Mouse (Mus musculus): ENCODE results near the gene Olfr472. TPM values are rescaled to one million over a fixed set of nuclear protein-coding genes. Genes with fewer than 3 reads are reported as not detected.
"Not testable (repeated sequence)": the region's sequence is repeated elsewhere in the genome, so short reads cannot be mapped to it uniquely, and the experiment has no call there.

Gene Olfr472
- polyA plus RNA-seq (2014; fragmentation: Nextera tagmentation; extraction: Ambion mirVana) = not detected in 2 replicates

GRCm38 (mm10) chr7:107897602-107898001 lies at the start of gene Olfr472:
TSS of gene Olfr472 (plus strand) at chr7:107897902.
- H3K9ac ChIP-seq (ENCODE audit: low read depth, low read length) = no peak within 1 kb of the TSS
- H3K36me3 ChIP-seq (ENCODE audit: control insufficient read depth, insufficient read depth, low read length) = no peaks in the 10 kb centered on the region
- ATAC-seq (replicated peaks; ENCODE audit: low FRiP score) = no peak
- H3K4me3 ChIP-seq (ENCODE audit: low read depth, low read length) = no peak within 1 kb of the TSS
- H3K27me3 ChIP-seq (replicated peaks; ENCODE audit: control insufficient read depth, insufficient read depth, low read length) = no peaks in the 10 kb centered on the region
- H3K9me3 ChIP-seq (ENCODE audit: control insufficient read depth, low read length) = no peaks in the 10 kb centered on the region
- no peaks in the 10 kb centered on the region for H3K4me1 ChIP-seq (replicated peaks; ENCODE audit: control insufficient read depth, insufficient read depth, low read length)
- no peak within 1 kb of the TSS for H3K4me2 ChIP-seq
- no peak for DNase-seq (ENCODE audit: low spot score)
- no peak within 1 kb of the TSS for H3K27ac ChIP-seq (ENCODE audit: low read depth, low read length)

GRCm38 (mm10) chr7:107930146-107930545 lies 32.4 kb downstream of the Olfr472 start, which contains the start of gene Olfr473:
TSS of gene Olfr473 (plus strand) at chr7:107930446.
- no peaks in the 10 kb centered on the region for H3K9me3 ChIP-seq (ENCODE audit: control insufficient read depth, low read length)
- H3K4me2 ChIP-seq = no peak within 1 kb of the TSS
- H3K27me3 ChIP-seq (replicated peaks; ENCODE audit: control insufficient read depth, insufficient read depth, low read length) = no peaks in the 10 kb centered on the region
- no peak within 1 kb of the TSS for H3K4me3 ChIP-seq (ENCODE audit: low read depth, low read length)
- 92% methylated on average over 1 of the region's 1 CpGs for WGBS
- H3K9ac ChIP-seq (ENCODE audit: low read depth, low read length) = no peak within 1 kb of the TSS
- H3K27ac ChIP-seq (ENCODE audit: low read depth, low read length) = no peak within 1 kb of the TSS
- ATAC-seq (replicated peaks; ENCODE audit: low FRiP score) (no peak), DNase-seq (ENCODE audit: low spot score) (no peak)
- no peaks in the 10 kb centered on the region for H3K36me3 ChIP-seq (ENCODE audit: control insufficient read depth, insufficient read depth, low read length)
- H3K4me1 ChIP-seq (replicated peaks; ENCODE audit: control insufficient read depth, insufficient read depth, low read length) = no peaks in the 10 kb centered on the region

GRCm38 (mm10) chr7:107952539-107952938 lies 54.8 kb downstream of the Olfr472 start:
- H3K27ac ChIP-seq (ENCODE audit: low read depth, low read length); H3K4me1 ChIP-seq (replicated peaks; ENCODE audit: control insufficient read depth, insufficient read depth, low read length); H3K4me2 ChIP-seq; H3K9ac ChIP-seq (ENCODE audit: low read depth, low read length); H3K27me3 ChIP-seq (replicated peaks; ENCODE audit: control insufficient read depth, insufficient read depth, low read length); H3K36me3 ChIP-seq (ENCODE audit: control insufficient read depth, insufficient read depth, low read length); H3K4me3 ChIP-seq (ENCODE audit: low read depth, low read length); H3K9me3 ChIP-seq (ENCODE audit: control insufficient read depth, low read length); DNase-seq (ENCODE audit: low spot score); ATAC-seq (replicated peaks; ENCODE audit: low FRiP score): not testable (repeated sequence)
- WGBS = 96% methylated on average over 12 of the region's 12 CpGs

- Histone ChIP-seq H3K9ac (ENCODE audit: low read depth, low read length) (no peak within 1 kb of the TSS), H3K36me3 (ENCODE audit: control insufficient read depth, insufficient read depth, low read length) (no peaks in the 10 kb centered on the region), H3K9me3 (ENCODE audit: control insufficient read depth, low read length) (0 out of 2 replicates have a peak, but pooled peaks cover 2% of the 10 kb centered on the region), H3K27ac (ENCODE audit: low read depth, low read length) (no peak within 1 kb of the TSS), H3K4me3 (ENCODE audit: low read depth, low read length) (no peak within 1 kb of the TSS), H3K4me1 (replicated peaks; ENCODE audit: control insufficient read depth, insufficient read depth, low read length) (no peaks in the 10 kb centered on the region), H3K4me2 (no peak within 1 kb of the TSS), H3K27me3 (replicated peaks; ENCODE audit: control insufficient read depth, insufficient read depth, low read length) (no peaks in the 10 kb centered on the region)
- DNase-seq (ENCODE audit: low spot score) (no peak), ATAC-seq (replicated peaks; ENCODE audit: low FRiP score) (no peak)
- WGBS = 78% methylated on average over 1 of the region's 1 CpGs
Observed at GRCm38 (mm10) chr7:107954343-107954742, 56.6 kb downstream of the Olfr472 start, which contains the start of gene Olfr474. TSS of gene Olfr474 (plus strand) at chr7:107954643.

Other genes with a start within 250 kb of the Olfr472 start
- gene Cyb5r2, start 139.9 kb upstream of the Olfr472 start, polyA plus RNA-seq (2014; fragmentation: Nextera tagmentation; extraction: Ambion mirVana) = 0.25 TPM in 1 of 2 replicates, not detected in the other
- gene Ovch2, start 96.7 kb upstream of the Olfr472 start, polyA plus RNA-seq (2014; fragmentation: Nextera tagmentation; extraction: Ambion mirVana) = not detected in 2 replicates
- gene Olfr467, start 85.6 kb upstream of the Olfr472 start, polyA plus RNA-seq (2014; fragmentation: Nextera tagmentation; extraction: Ambion mirVana) = not detected in 2 replicates
- gene Olfr469, start 72.4 kb upstream of the Olfr472 start, polyA plus RNA-seq (2014; fragmentation: Nextera tagmentation; extraction: Ambion mirVana) = not detected in 2 replicates
- not detected in 2 replicates for gene Olfr470, start 50.4 kb upstream of the Olfr472 start, polyA plus RNA-seq (2014; fragmentation: Nextera tagmentation; extraction: Ambion mirVana)
- not detected in 2 replicates for gene Olfr473, start 32.5 kb downstream of the Olfr472 start, polyA plus RNA-seq (2014; fragmentation: Nextera tagmentation; extraction: Ambion mirVana)
- not detected in 2 replicates for gene Olfr474, start 56.7 kb downstream of the Olfr472 start, polyA plus RNA-seq (2014; fragmentation: Nextera tagmentation; extraction: Ambion mirVana)
- gene Olfr476, start 66.9 kb downstream of the Olfr472 start, polyA plus RNA-seq (2014; fragmentation: Nextera tagmentation; extraction: Ambion mirVana) = not detected in 2 replicates
- not detected in 2 replicates for gene Olfr477, start 88.8 kb downstream of the Olfr472 start, polyA plus RNA-seq (2014; fragmentation: Nextera tagmentation; extraction: Ambion mirVana)
- not detected in 2 replicates for gene Olfr478, start 136.1 kb downstream of the Olfr472 start, polyA plus RNA-seq (2014; fragmentation: Nextera tagmentation; extraction: Ambion mirVana)
- gene Olfr479, start 152.8 kb downstream of the Olfr472 start, polyA plus RNA-seq (2014; fragmentation: Nextera tagmentation; extraction: Ambion mirVana) = not detected in 2 replicates
- gene Olfr480, start 169.4 kb downstream of the Olfr472 start, polyA plus RNA-seq (2014; fragmentation: Nextera tagmentation; extraction: Ambion mirVana) = not detected in 2 replicates
- not detected in 2 replicates for gene Olfr481, start 182.0 kb downstream of the Olfr472 start, polyA plus RNA-seq (2014; fragmentation: Nextera tagmentation; extraction: Ambion mirVana)
- gene Olfr482, start 199.7 kb downstream of the Olfr472 start, polyA plus RNA-seq (2014; fragmentation: Nextera tagmentation; extraction: Ambion mirVana) = not detected in 2 replicates
- gene Olfr483, start 202.9 kb downstream of the Olfr472 start, polyA plus RNA-seq (2014; fragmentation: Nextera tagmentation; extraction: Ambion mirVana) = not detected in 2 replicates
- gene Olfr484, start 229.5 kb downstream of the Olfr472 start, polyA plus RNA-seq (2014; fragmentation: Nextera tagmentation; extraction: Ambion mirVana) = not detected in 2 replicates